Mouse (Mus musculus) heart, embryonic 16.5 days (tissue): ENCODE measurements at regions not wholly inside any gene's neighbourhood (a gene's known extent, or its start where the extent isn't known, plus 50 kb on each side); places are given as distances from the start of the nearest gene placed in this dataset.
"Not testable (repeated sequence)": the region's sequence is repeated elsewhere in the genome, so short reads cannot be mapped to it uniquely, and the experiment has no call there.

Source experiments
- ATAC-seq: fragments of 200-750 bp; cut with Nextera tagmentation; replicated peaks from 2 replicates; pipeline ENCODE4 v1.8.0; 2017; ENCODE audit warnings: moderate number of reproducible peaks; ENCODE audit not compliant: insufficient read depth, low FRiP score; ENCODE audit errors: extremely low read depth
- H3K27ac ChIP-seq: fragments of 300-500 bp; sonication (generic); 2 replicates; pipeline ENCODE4 v1.5.1; 2014; ENCODE audit warnings: mild to moderate bottlenecking, low read length, control low read depth, moderate library complexity
- H3K27me3 ChIP-seq: fragments of 300-500 bp; sonication (generic); 2 replicates; pipeline ENCODE4 v1.6.1; 2014; ENCODE audit warnings: low read length, mixed read lengths; ENCODE audit not compliant: control insufficient read depth, insufficient read depth
- H3K36me3 ChIP-seq: fragments of 300-500 bp; sonication (generic); 2 replicates; pipeline ENCODE4 v1.6.1; 2014; ENCODE audit not compliant: control insufficient read depth, insufficient read depth
- H3K4me1 ChIP-seq: fragments of 300-500 bp; sonication (generic); 2 replicates; pipeline ENCODE4 v1.6.1; 2014; ENCODE audit warnings: low read length, mixed read lengths; ENCODE audit not compliant: control insufficient read depth, insufficient read depth
- H3K4me2 ChIP-seq: fragments of 300-500 bp; sonication (generic); 2 replicates; pipeline ENCODE4 v1.6.1; 2014; ENCODE audit warnings: low read depth, mild to moderate bottlenecking, control low read depth, low read length
- H3K4me3 ChIP-seq: fragments of 300-500 bp; sonication (generic); 2 replicates; pipeline ENCODE4 v1.5.1; 2014; ENCODE audit warnings: mild to moderate bottlenecking, control low read depth, low read length
- H3K9ac ChIP-seq: fragments of 300-500 bp; sonication (generic); 2 replicates; pipeline ENCODE4 v1.6.1; 2014; ENCODE audit warnings: low read length, control low read depth
- H3K9me3 ChIP-seq: fragments of 300-500 bp; sonication (generic); replicated peaks from 2 replicates; pipeline ENCODE4 v1.6.1; 2016; ENCODE audit warnings: low read length; ENCODE audit not compliant: control insufficient read depth
- WGBS: fragments of 180-500 bp; shearing (Covaris S2); extraction: QIAGEN DNeasy Blood & Tissue Kit; methylation state at CpG from one replicate; pipeline ENCODE4 v1.1.7; 2014; 5-methylcytosine and 5-hydroxymethylcytosine counted together

GRCm38 (mm10) chr12:3188734-3189275, 121.0 kb downstream of the Rab10 start:
- H3K4me3 ChIP-seq, H3K27ac ChIP-seq, H3K4me1 ChIP-seq, ATAC-seq, H3K9ac ChIP-seq, H3K27me3 ChIP-seq, H3K36me3 ChIP-seq, H3K4me2 ChIP-seq, H3K9me3 ChIP-seq: not testable (repeated sequence)
- WGBS: 64% methylated on average over 2 of the region's 2 CpGs

- Histone ChIP-seq H3K27me3 (no peaks in the 10 kb centered on the region), H3K9ac (no peak overlapping the region), H3K4me1 (no peaks in the 10 kb centered on the region), H3K4me3 (no peak overlapping the region), H3K9me3 (no peaks in the 10 kb centered on the region), H3K4me2 (no peak overlapping the region), H3K27ac (no peak overlapping the region), H3K36me3 (no peaks in the 10 kb centered on the region)
- ATAC-seq: no peak
Observed at GRCm38 (mm10) chr12:3188137-3188536, 121.6 kb downstream of the Rab10 start.

GRCm38 (mm10) chr12:3173325-3173724, 136.4 kb downstream of the Rab10 start:
- no peak overlapping the region for H3K27ac ChIP-seq
- H3K9ac ChIP-seq: no peak overlapping the region
- H3K4me2 ChIP-seq: no peak overlapping the region
- no peak for ATAC-seq
- WGBS: 66% methylated on average over 2 of the region's 2 CpGs
- H3K27me3 ChIP-seq: no peaks in the 10 kb centered on the region
- H3K9me3 ChIP-seq: no peaks in the 10 kb centered on the region
- H3K36me3 ChIP-seq: no peaks in the 10 kb centered on the region
- H3K4me3 ChIP-seq: no peak overlapping the region
- no peaks in the 10 kb centered on the region for H3K4me1 ChIP-seq

GRCm38 (mm10) chr12:3169705-3170287, 140.0 kb downstream of the Rab10 start:
- not testable (repeated sequence) for H3K27ac ChIP-seq, ATAC-seq, H3K4me3 ChIP-seq, H3K36me3 ChIP-seq, H3K9ac ChIP-seq, H3K4me2 ChIP-seq, H3K9me3 ChIP-seq, H3K27me3 ChIP-seq, H3K4me1 ChIP-seq
- 57% methylated on average over 8 of the region's 8 CpGs for WGBS

- H3K4me3 ChIP-seq, H3K27me3 ChIP-seq, H3K4me2 ChIP-seq, H3K9me3 ChIP-seq, H3K4me1 ChIP-seq, H3K36me3 ChIP-seq, H3K27ac ChIP-seq, ATAC-seq, H3K9ac ChIP-seq: not testable (repeated sequence)
- WGBS: 63% methylated on average over 6 of the region's 6 CpGs
Observed at GRCm38 (mm10) chr12:3161666-3162065, 148.1 kb downstream of the Rab10 start.

GRCm38 (mm10) chr12:3158771-3159170, 151.0 kb downstream of the Rab10 start:
- not testable (repeated sequence) for H3K9ac ChIP-seq, H3K4me2 ChIP-seq, H3K4me1 ChIP-seq, H3K27ac ChIP-seq, H3K4me3 ChIP-seq, H3K36me3 ChIP-seq, ATAC-seq, H3K27me3 ChIP-seq, H3K9me3 ChIP-seq
- 47% methylated on average over 2 of the region's 2 CpGs for WGBS

- 32% methylated on average over 7 of the region's 7 CpGs for WGBS
Observed at GRCm38 (mm10) chr12:3153705-3154104, 156.1 kb downstream of the Rab10 start.

GRCm38 (mm10) chr12:3132553-3132952, 177.2 kb downstream of the Rab10 start:
- not testable (repeated sequence) for H3K4me3 ChIP-seq, H3K9me3 ChIP-seq, H3K27me3 ChIP-seq, H3K4me2 ChIP-seq, H3K9ac ChIP-seq, H3K4me1 ChIP-seq, ATAC-seq, H3K27ac ChIP-seq, H3K36me3 ChIP-seq

More at GRCm38 (mm10) chr12:3153705-3154104, 156.1 kb downstream of the Rab10 start:
- not testable (repeated sequence) for H3K27ac ChIP-seq, H3K36me3 ChIP-seq, H3K27me3 ChIP-seq, H3K4me1 ChIP-seq, H3K9me3 ChIP-seq, H3K4me3 ChIP-seq, ATAC-seq, H3K9ac ChIP-seq, H3K4me2 ChIP-seq

- not testable (repeated sequence) for H3K4me1 ChIP-seq, H3K4me3 ChIP-seq, H3K36me3 ChIP-seq, H3K27me3 ChIP-seq, H3K9me3 ChIP-seq, H3K4me2 ChIP-seq, H3K9ac ChIP-seq, ATAC-seq, H3K27ac ChIP-seq
- 62% methylated on average over 6 of the region's 6 CpGs for WGBS
Observed at GRCm38 (mm10) chr12:3131149-3131751, 178.5 kb downstream of the Rab10 start.
